Mouse (Mus musculus) embryonic fibroblast, embryonic 13.5 days (primary cell): Measurements from ENCODE around the gene Ctnna3.

Experiments
- CTCF ChIP-seq: IDR thresholded peaks from 2 replicates; pipeline ENCODE4 v1.5.1; 2011; ENCODE audit warnings: mild to moderate bottlenecking, control low read depth, low read length, moderate library complexity, borderline replicate concordance; ENCODE audit not compliant: insufficient read depth
- POLR2A ChIP-seq: IDR thresholded peaks from 2 replicates; pipeline ENCODE4 v1.6.1; 2011; ENCODE audit warnings: low read depth, mild to moderate bottlenecking, control low read depth, low read length, moderate library complexity

DNA sequence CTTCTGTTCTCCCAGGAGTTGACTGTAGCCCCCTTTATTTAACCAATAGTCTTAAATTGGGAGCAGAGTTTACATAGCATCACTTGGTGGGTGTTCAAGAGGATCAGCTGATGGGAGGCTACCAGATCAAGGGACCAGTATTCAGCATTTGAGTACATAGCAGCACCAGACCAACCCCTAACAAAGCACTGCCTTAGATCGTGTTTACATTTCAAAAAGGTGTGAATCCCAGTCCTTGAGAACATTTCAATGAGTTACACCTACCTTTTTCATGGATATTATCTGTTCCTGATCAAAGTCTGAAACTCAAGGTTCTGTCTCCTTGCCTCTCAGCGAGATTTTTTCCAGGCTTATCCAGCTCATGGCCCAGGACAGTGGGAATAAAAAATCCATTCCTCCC lies 1306.7 kb downstream of the Ctnna3 start:
- TF ChIP-seq POLR2A (no peak), CTCF (no peak)
